Mouse (Mus musculus): ENCODE measurements at regions not wholly inside any gene's neighbourhood (a gene's known extent, or its start where the extent isn't known, plus 50 kb on each side); places are given as distances from the start of the nearest gene placed in this dataset.

- Histone ChIP-seq H3K4me1 (ENCODE audit: control insufficient read depth, insufficient read depth, insufficient read length) (no peaks in the 10 kb centered on the region), H3K27me3 (ENCODE audit: control insufficient read depth, insufficient read depth, low read length) (no peaks in the 10 kb centered on the region), H3K4me3 (ENCODE audit: extremely low read depth, insufficient read depth, insufficient read length) (no peak overlapping the region), H3K27ac (ENCODE audit: insufficient read depth, low read length) (no peak overlapping the region), H3K36me3 (ENCODE audit: control insufficient read depth, insufficient read depth, low read length) (no peaks in the 10 kb centered on the region)
- no peak for TF ChIP-seq CTCF (IDR thresholded peaks at IDR 0.05; ENCODE audit: extremely low read depth, insufficient read depth, insufficient read length, insufficient replicate concordance)
- no peak for TF ChIP-seq POLR2A (IDR thresholded peaks at IDR 0.05; ENCODE audit: low read depth, low read length)
- WGBS = 67% methylated on average over 2 of the region's 2 CpGs
- no peak for DNase-seq (ENCODE audit: low read depth in 1 of 2, low spot score in 2 of 2)
These were observed 483.3 kb downstream of the Meis1 start for GRCm38 (mm10) chr11:18535592-18535857.

DNA sequence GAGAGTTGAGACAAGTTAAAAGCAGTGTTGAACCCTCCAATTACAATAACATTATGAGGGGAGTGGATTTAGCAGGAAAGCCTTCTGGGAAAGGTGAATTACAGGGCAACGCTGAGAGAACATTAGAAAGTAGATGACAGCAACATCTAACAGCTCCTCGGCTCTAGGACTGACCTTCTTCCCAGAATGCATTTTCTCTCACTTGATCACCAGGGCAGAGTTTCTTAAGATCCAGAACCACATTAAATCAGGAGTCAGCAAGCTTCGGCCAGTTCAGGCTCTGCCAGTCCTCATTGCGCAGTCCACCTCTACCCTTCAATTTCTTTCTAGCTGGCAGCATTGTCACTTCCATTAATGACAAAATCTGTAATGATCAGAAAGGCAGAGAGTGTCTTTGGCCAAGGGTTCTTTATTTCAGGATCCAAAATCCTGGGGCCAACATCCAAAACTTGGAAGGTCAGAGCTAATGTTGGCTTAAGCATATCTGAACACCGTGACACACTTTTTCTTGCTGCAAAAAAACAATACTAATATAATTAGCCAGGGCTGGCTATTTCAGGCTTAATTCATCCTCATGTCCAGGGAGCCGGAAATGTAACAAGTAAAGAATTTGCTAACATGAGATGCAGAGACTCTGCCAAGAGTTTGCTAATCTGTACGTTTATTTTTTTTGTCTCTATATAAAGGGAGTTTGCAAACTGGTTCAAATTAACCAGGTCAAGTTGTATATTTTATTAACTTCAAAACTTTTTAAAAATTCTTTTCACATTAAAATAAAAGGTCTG, 483.8 kb downstream of the Meis1 start:
- Histone ChIP-seq H3K4me3 (ENCODE audit: extremely low read depth, insufficient read depth, insufficient read length) (no peak overlapping the region), H3K36me3 (ENCODE audit: control insufficient read depth, insufficient read depth, low read length) (no peaks in the 10 kb centered on the region), H3K4me1 (ENCODE audit: control insufficient read depth, insufficient read depth, insufficient read length) (no peaks in the 10 kb centered on the region), H3K27ac (ENCODE audit: insufficient read depth, low read length) (no peak overlapping the region), H3K27me3 (ENCODE audit: control insufficient read depth, insufficient read depth, low read length) (no peaks in the 10 kb centered on the region)
- TF ChIP-seq CTCF (IDR thresholded peaks at IDR 0.05; ENCODE audit: extremely low read depth, insufficient read depth, insufficient read length, insufficient replicate concordance) (no peak), POLR2A (IDR thresholded peaks at IDR 0.05; ENCODE audit: low read depth, low read length) (no peak)
- no peak for DNase-seq (ENCODE audit: low read depth in 1 of 2, low spot score in 2 of 2)
- WGBS = 87% methylated on average over 7 of the region's 7 CpGs

GRCm38 (mm10) chr11:18531264-18532110, 487.3 kb downstream of the Meis1 start:
- 58% methylated on average over 2 of the region's 2 CpGs for WGBS
- no peak for DNase-seq (ENCODE audit: low read depth in 1 of 2, low spot score in 2 of 2)
- Histone ChIP-seq H3K27ac (ENCODE audit: insufficient read depth, low read length) (no peak overlapping the region), H3K4me3 (ENCODE audit: extremely low read depth, insufficient read depth, insufficient read length) (no peak overlapping the region), H3K4me1 (ENCODE audit: control insufficient read depth, insufficient read depth, insufficient read length) (no peaks in the 10 kb centered on the region), H3K36me3 (ENCODE audit: control insufficient read depth, insufficient read depth, low read length) (no peaks in the 10 kb centered on the region), H3K27me3 (ENCODE audit: control insufficient read depth, insufficient read depth, low read length) (no peaks in the 10 kb centered on the region)
- TF ChIP-seq CTCF (IDR thresholded peaks at IDR 0.05; ENCODE audit: extremely low read depth, insufficient read depth, insufficient read length, insufficient replicate concordance) (no peak), POLR2A (IDR thresholded peaks at IDR 0.05; ENCODE audit: low read depth, low read length) (no peak)

- Histone ChIP-seq H3K27ac (ENCODE audit: insufficient read depth, low read length) (no peak overlapping the region), H3K36me3 (ENCODE audit: control insufficient read depth, insufficient read depth, low read length) (no peaks in the 10 kb centered on the region), H3K4me3 (ENCODE audit: extremely low read depth, insufficient read depth, insufficient read length) (no peak overlapping the region), H3K27me3 (ENCODE audit: control insufficient read depth, insufficient read depth, low read length) (no peaks in the 10 kb centered on the region), H3K4me1 (ENCODE audit: control insufficient read depth, insufficient read depth, insufficient read length) (no peaks in the 10 kb centered on the region)
- no peak for DNase-seq (ENCODE audit: low read depth in 1 of 2, low spot score in 2 of 2)
- TF ChIP-seq CTCF (IDR thresholded peaks at IDR 0.05; ENCODE audit: extremely low read depth, insufficient read depth, insufficient read length, insufficient replicate concordance) = no peak
- no peak for TF ChIP-seq POLR2A (IDR thresholded peaks at IDR 0.05; ENCODE audit: low read depth, low read length)
- 65% methylated on average over 4 of the region's 4 CpGs for WGBS
These were observed 490.2 kb downstream of the Meis1 start for GRCm38 (mm10) chr11:18528568-18528967.

- TF ChIP-seq POLR2A (IDR thresholded peaks at IDR 0.05; ENCODE audit: low read depth, low read length) (no peak), CTCF (IDR thresholded peaks at IDR 0.05; ENCODE audit: extremely low read depth, insufficient read depth, insufficient read length, insufficient replicate concordance) (no peak)
- no peak for DNase-seq (ENCODE audit: low read depth in 1 of 2, low spot score in 2 of 2)
- Histone ChIP-seq H3K4me3 (ENCODE audit: extremely low read depth, insufficient read depth, insufficient read length) (no peak overlapping the region), H3K27ac (ENCODE audit: insufficient read depth, low read length) (no peak overlapping the region), H3K27me3 (ENCODE audit: control insufficient read depth, insufficient read depth, low read length) (no peaks in the 10 kb centered on the region), H3K36me3 (ENCODE audit: control insufficient read depth, insufficient read depth, low read length) (no peaks in the 10 kb centered on the region), H3K4me1 (ENCODE audit: control insufficient read depth, insufficient read depth, insufficient read length) (no peaks in the 10 kb centered on the region)
- 80% methylated on average over 6 of the region's 6 CpGs for WGBS
These were observed 523.6 kb downstream of the Meis1 start for GRCm38 (mm10) chr11:18495108-18495757.

GRCm38 (mm10) chr11:18493981-18494380, 524.8 kb downstream of the Meis1 start:
- no peak for TF ChIP-seq CTCF (IDR thresholded peaks at IDR 0.05; ENCODE audit: extremely low read depth, insufficient read depth, insufficient read length, insufficient replicate concordance)
- TF ChIP-seq POLR2A (IDR thresholded peaks at IDR 0.05; ENCODE audit: low read depth, low read length) = no peak
- no peaks in the 10 kb centered on the region for H3K36me3 ChIP-seq (ENCODE audit: control insufficient read depth, insufficient read depth, low read length)
- WGBS = 88% methylated on average over 5 of the region's 5 CpGs
- H3K27me3 ChIP-seq (ENCODE audit: control insufficient read depth, insufficient read depth, low read length) = no peaks in the 10 kb centered on the region
- H3K4me3 ChIP-seq (ENCODE audit: extremely low read depth, insufficient read depth, insufficient read length) = no peak overlapping the region
- no peak overlapping the region for H3K27ac ChIP-seq (ENCODE audit: insufficient read depth, low read length)
- H3K4me1 ChIP-seq (ENCODE audit: control insufficient read depth, insufficient read depth, insufficient read length) = no peaks in the 10 kb centered on the region
- DNase-seq (ENCODE audit: low read depth in 1 of 2, low spot score in 2 of 2) = no peak

Measured in spleen, adult 2 months (tissue).